Mouse (Mus musculus): ENCODE measurements around the gene Hoxd10.

Hoxd10 gene

GRCm38 (mm10) chr2:74740311-74741091 is 48.8 kb downstream of the Hoxd10 start:
- in situ Hi-C loops (cut with MboI, MseI), result no loop called here

- in situ Hi-C loops (cut with MboI, MseI), result no loop called here
These were observed 49.7 kb downstream of the Hoxd10 start for GRCm38 (mm10) chr2:74741252-74741978.

GRCm38 (mm10) chr2:74741979-74742277 is 50.2 kb downstream of the Hoxd10 start:
- in situ Hi-C loops (cut with MboI, MseI), result no loop called here

Data from regulatory T cell (primary cell).